Mouse (Mus musculus) myocyte (in vitro differentiated cells): ENCODE measurements around the gene Slc20a1. TPM values are rescaled to one million over a fixed set of nuclear protein-coding genes. Genes with fewer than 3 reads are reported as not detected.

Experiments
- H3K27me3 ChIP-seq: one replicate; pipeline ENCODE4 v1.6.1; 2011; ENCODE audit not compliant: control insufficient read depth, insufficient read depth, insufficient read length
- H3K36me3 ChIP-seq: one replicate; pipeline ENCODE4 v1.6.1; 2011; ENCODE audit not compliant: control insufficient read depth, insufficient read depth
- H3K4me2 ChIP-seq: one replicate; pipeline ENCODE4 v1.6.1; 2011; ENCODE audit warnings: low read depth, control low read depth
- H3K4me3 ChIP-seq: one replicate; pipeline ENCODE4 v1.5.1; 2011; ENCODE audit warnings: mild to moderate bottlenecking, control low read depth, moderate library complexity
- H3K79me2 ChIP-seq: one replicate; pipeline ENCODE4 v1.6.1; 2011; ENCODE audit not compliant: control insufficient read depth, insufficient read depth
- H3ac ChIP-seq: one replicate; pipeline ENCODE4 v1.6.1; 2011; ENCODE audit not compliant: control insufficient read depth, insufficient read length
- CEBPB ChIP-seq: IDR thresholded peaks from 2 replicates; pipeline ENCODE4 v1.6.1; 2011; ENCODE audit warnings: mild to moderate bottlenecking, moderate library complexity; ENCODE audit not compliant: poor library complexity, insufficient read depth, severe bottlenecking
- E2F4 ChIP-seq: IDR thresholded peaks from one replicate; pipeline ENCODE4 v1.6.1; 2011; ENCODE audit warnings: mild to moderate bottlenecking, control low read depth, moderate library complexity; ENCODE audit not compliant: insufficient read depth
- MAX ChIP-seq: IDR thresholded peaks from one replicate; pipeline ENCODE4 v1.6.1; 2011; ENCODE audit warnings: low read depth, mild to moderate bottlenecking, control low read depth
- MYOD1 ChIP-seq, 3 experiments: IDR thresholded peaks; one replicate each; pipeline ENCODE4 v1.6.1; 2011; ENCODE audit warnings: control low read depth in 2 of 3, low read depth in 2 of 3, mild to moderate bottlenecking in 2 of 3, moderate library complexity in 1 of 3; ENCODE audit not compliant: insufficient read length in 2 of 3, control insufficient read depth in 1 of 3
- MYOG ChIP-seq, 3 experiments: IDR thresholded peaks; one replicate each; pipeline ENCODE4 v1.6.1; 2011; ENCODE audit warnings: control low read depth in 2 of 3, low read depth in 2 of 3, mild to moderate bottlenecking in 2 of 3; ENCODE audit not compliant: insufficient read length in 2 of 3, control insufficient read depth in 1 of 3, insufficient read depth in 1 of 3
- POLR2A ChIP-seq: IDR thresholded peaks from one replicate; pipeline ENCODE4 v1.6.1; 2011; ENCODE audit warnings: low read depth, mild to moderate bottlenecking, control low read depth, moderate library complexity; ENCODE audit not compliant: insufficient read length
- POLR2AphosphoS2 ChIP-seq: IDR thresholded peaks from one replicate; pipeline ENCODE4 v1.6.1; 2011; ENCODE audit warnings: low read depth, control low read depth; ENCODE audit not compliant: insufficient read length
- REST ChIP-seq: IDR thresholded peaks from one replicate; pipeline ENCODE4 v1.6.1; 2011; ENCODE audit warnings: mild to moderate bottlenecking, control low read depth, moderate library complexity; ENCODE audit not compliant: insufficient read depth, insufficient read length
- SRF ChIP-seq: IDR thresholded peaks from one replicate; pipeline ENCODE4 v1.6.1; 2011; ENCODE audit warnings: low read depth; ENCODE audit not compliant: control insufficient read depth, insufficient read length
- TCF12 ChIP-seq: IDR thresholded peaks from one replicate; pipeline ENCODE4 v1.6.1; 2011; ENCODE audit warnings: mild to moderate bottlenecking, control low read depth; ENCODE audit not compliant: poor library complexity, insufficient read depth, severe bottlenecking
- TCF3 ChIP-seq: IDR thresholded peaks from one replicate; pipeline ENCODE4 v1.6.1; 2011; ENCODE audit warnings: low read depth, control low read depth; ENCODE audit not compliant: insufficient read length
- USF1 ChIP-seq: IDR thresholded peaks from one replicate; pipeline ENCODE4 v1.6.1; 2011; ENCODE audit warnings: low read depth, mild to moderate bottlenecking, control low read depth, moderate library complexity
- polyA plus RNA-seq: library from polyadenylated mRNA; unstranded; fragments of >200 nt; fragmentation: generic; extraction: Trizol; gene quantifications from one replicate; pipeline ENCODE4 v1.2.1, GENCODE M21; 2012; ENCODE audit warnings: missing spikeins

Slc20a1 gene
- polyA plus RNA-seq, 1 experiment = 41.7 TPM

GRCm38 (mm10) chr2:129244446-129245120 lies 46.0 kb downstream of the Slc20a1 start:
- TF ChIP-seq CEBPB = no peak
- no peak for TF ChIP-seq MYOG (IDR thresholded peaks at IDR 0.05; ENCODE audit: control insufficient read depth in 1 of 3, insufficient read depth in 1 of 3, insufficient read length in 2 of 3, low read depth in 2 of 3)
- TF ChIP-seq POLR2AphosphoS2 = no peak
- H3K36me3 ChIP-seq = no peaks in the 10 kb centered on the region
- no peak overlapping the region for H3ac ChIP-seq
- H3K79me2 ChIP-seq = no peaks in the 10 kb centered on the region
- H3K4me3 ChIP-seq = no peak overlapping the region
- no peaks in the 10 kb centered on the region for H3K27me3 ChIP-seq
- no peak overlapping the region for H3K4me2 ChIP-seq

GRCm38 (mm10) chr2:129245618-129246017 lies 47.1 kb downstream of the Slc20a1 start:
- Histone ChIP-seq H3K27me3 (no peaks in the 10 kb centered on the region), H3K79me2 (no peaks in the 10 kb centered on the region), H3K4me3 (no peak overlapping the region), H3K36me3 (no peaks in the 10 kb centered on the region), H3ac (no peak overlapping the region), H3K4me2 (no peak overlapping the region)
- no peak for TF ChIP-seq POLR2A
- TF ChIP-seq TCF12 = no peak
- TF ChIP-seq REST = no peak
- no peak for TF ChIP-seq CEBPB
- no peak for TF ChIP-seq TCF3
- no peak for TF ChIP-seq USF1
- no peak for TF ChIP-seq POLR2AphosphoS2
- TF ChIP-seq MAX = no peak
- no peak for TF ChIP-seq MYOG (IDR thresholded peaks at IDR 0.05; ENCODE audit: control insufficient read depth in 1 of 3, insufficient read depth in 1 of 3, insufficient read length in 2 of 3, low read depth in 2 of 3)
- TF ChIP-seq E2F4 = no peak

- Histone ChIP-seq H3K27me3 (no peaks in the 10 kb centered on the region), H3K4me3 (no peak overlapping the region), H3K79me2 (no peaks in the 10 kb centered on the region), H3ac (no peak overlapping the region), H3K4me2 (no peak overlapping the region), H3K36me3 (no peaks in the 10 kb centered on the region)
- TF ChIP-seq SRF (no peak), TCF12 (no peak), MYOD1 (IDR thresholded peaks at IDR 0.05; ENCODE audit: control insufficient read depth in 1 of 3, insufficient read length in 2 of 3, low read depth in 2 of 3) (no peak), CEBPB (no peak), POLR2AphosphoS2 (no peak), E2F4 (no peak), USF1 (no peak), MAX (no peak), TCF3 (no peak), MYOG (IDR thresholded peaks at IDR 0.05; ENCODE audit: control insufficient read depth in 1 of 3, insufficient read depth in 1 of 3, insufficient read length in 2 of 3, low read depth in 2 of 3) (no peak), REST (no peak), POLR2A (no peak)
Measured at GRCm38 (mm10) chr2:129246436-129246835, 47.9 kb downstream of the Slc20a1 start.

DNA sequence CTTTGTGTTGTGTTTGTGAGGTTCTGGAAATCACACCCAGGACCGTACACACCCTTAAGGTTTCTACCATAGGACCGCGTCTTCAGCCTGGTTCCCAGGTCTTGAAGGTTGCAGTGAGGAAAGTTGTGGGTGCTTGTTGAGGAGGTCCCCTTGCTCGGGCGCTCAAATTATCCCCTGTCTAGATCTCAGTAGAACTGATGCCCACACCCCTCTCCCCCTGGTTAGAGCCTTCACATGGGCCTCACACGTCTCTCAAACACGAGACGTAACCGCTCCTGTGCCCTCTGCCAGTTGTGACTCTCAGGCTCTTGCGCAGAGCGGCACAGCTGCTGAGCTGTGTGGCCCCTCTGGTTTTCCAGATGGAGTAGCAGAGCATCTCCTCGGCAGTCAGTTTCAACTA lies 48.4 kb downstream of the Slc20a1 start:
- no peak overlapping the region for H3K4me2 ChIP-seq
- H3K79me2 ChIP-seq = no peaks in the 10 kb centered on the region
- no peaks in the 10 kb centered on the region for H3K36me3 ChIP-seq
- no peak overlapping the region for H3K4me3 ChIP-seq
- no peaks in the 10 kb centered on the region for H3K27me3 ChIP-seq
- no peak overlapping the region for H3ac ChIP-seq
- TF ChIP-seq SRF = no peak
- no peak for TF ChIP-seq E2F4
- TF ChIP-seq MAX = no peak
- no peak for TF ChIP-seq TCF12
- TF ChIP-seq REST = no peak
- no peak for TF ChIP-seq MYOG (IDR thresholded peaks at IDR 0.05; ENCODE audit: control insufficient read depth in 1 of 3, insufficient read depth in 1 of 3, insufficient read length in 2 of 3, low read depth in 2 of 3)
- TF ChIP-seq POLR2AphosphoS2 = no peak
- TF ChIP-seq TCF3 = no peak
- TF ChIP-seq MYOD1 (IDR thresholded peaks at IDR 0.05; ENCODE audit: control insufficient read depth in 1 of 3, insufficient read length in 2 of 3, low read depth in 2 of 3) = no peak
- TF ChIP-seq CEBPB = no peak
- TF ChIP-seq USF1 = no peak
- no peak for TF ChIP-seq POLR2A

GRCm38 (mm10) chr2:129247707-129248121 lies 49.1 kb downstream of the Slc20a1 start:
- H3K36me3 ChIP-seq = no peaks in the 10 kb centered on the region
- H3K4me2 ChIP-seq = no peak overlapping the region
- no peak overlapping the region for H3K4me3 ChIP-seq
- no peak for TF ChIP-seq REST
- TF ChIP-seq CEBPB = no peak
- TF ChIP-seq MYOG (IDR thresholded peaks at IDR 0.05; ENCODE audit: control insufficient read depth in 1 of 3, insufficient read depth in 1 of 3, insufficient read length in 2 of 3, low read depth in 2 of 3) = no peak
- no peak for TF ChIP-seq TCF3
- TF ChIP-seq MAX = no peak
- TF ChIP-seq POLR2A = no peak
- no peak for TF ChIP-seq TCF12
- no peak for TF ChIP-seq E2F4
- no peak for TF ChIP-seq USF1
- TF ChIP-seq POLR2AphosphoS2 = no peak
- no peak for TF ChIP-seq SRF
- no peak for TF ChIP-seq MYOD1 (IDR thresholded peaks at IDR 0.05; ENCODE audit: control insufficient read depth in 1 of 3, insufficient read length in 2 of 3, low read depth in 2 of 3)
- H3ac ChIP-seq = no peak overlapping the region
- no peaks in the 10 kb centered on the region for H3K27me3 ChIP-seq
- H3K79me2 ChIP-seq = no peaks in the 10 kb centered on the region
